Mouse (Mus musculus): ENCODE results near the gene Cox19. TPM values are rescaled to one million over a fixed set of nuclear protein-coding genes. Genes with fewer than 3 reads are reported as not detected.

Cox19 gene
- polyA plus RNA-seq, 1 experiment from 2014 or later, result 113 TPM

DNA sequence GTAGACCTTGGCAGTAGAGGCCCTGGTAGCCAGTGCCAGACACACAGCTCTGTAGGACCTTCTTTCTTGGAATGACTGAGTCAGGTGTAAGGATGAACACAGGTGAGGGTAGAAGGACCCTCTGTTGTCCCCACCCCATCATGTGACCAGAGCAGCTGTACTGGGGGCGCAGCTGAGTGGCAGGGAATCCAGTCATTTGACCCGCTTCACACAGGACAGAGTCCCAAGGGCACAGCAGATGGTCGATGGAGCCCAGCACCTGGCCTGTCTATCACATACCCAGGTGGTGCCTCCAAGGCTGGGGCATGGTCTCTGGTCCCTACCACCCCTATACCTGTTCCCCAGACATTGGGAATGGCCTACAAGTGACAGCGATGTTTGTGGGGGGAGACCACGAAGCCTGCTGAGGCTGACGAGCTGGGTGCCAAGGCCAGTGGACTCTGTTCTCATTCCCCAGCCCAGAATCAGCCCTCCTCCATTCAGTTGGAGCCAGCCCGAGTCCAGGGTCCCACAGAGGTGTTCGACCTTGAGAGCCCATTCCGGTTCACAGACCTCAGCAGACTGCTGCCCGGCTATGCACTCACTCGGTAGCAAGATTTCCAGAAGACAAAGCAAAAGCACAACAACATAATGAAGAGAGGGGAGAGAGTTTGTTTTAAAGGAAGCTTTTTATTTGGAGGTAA lies 17.6 kb upstream of the Cox19 start:
- Histone ChIP-seq H3K4me3 (ENCODE audit: low read depth, low read length) (no peak overlapping the region), H3K9me3 (ENCODE audit: control insufficient read depth, low read length) (no peaks in the 10 kb centered on the region), H3K4me2 (ENCODE audit: low read depth, low read length) (no peak overlapping the region), H3K4me1 (ENCODE audit: control insufficient read depth, insufficient read depth, low read length) (peaks cover 18% of the 10 kb centered on the region), H3K9ac (replicated peaks; ENCODE audit: low read depth, low read length) (no peak overlapping the region), H3K27ac (ENCODE audit: low read depth, low read length) (no peak overlapping the region), H3K36me3 (ENCODE audit: control insufficient read depth, insufficient read depth, low read length) (no peaks in the 10 kb centered on the region), H3K27me3 (ENCODE audit: control insufficient read depth, insufficient read depth, low read length) (no peaks in the 10 kb centered on the region)
- whole genome bisulfite sequencing, result 85% methylated on average over 11 of the region's 11 CpGs
- no peak for ATAC-seq (ENCODE audit: low read depth)

DNA sequence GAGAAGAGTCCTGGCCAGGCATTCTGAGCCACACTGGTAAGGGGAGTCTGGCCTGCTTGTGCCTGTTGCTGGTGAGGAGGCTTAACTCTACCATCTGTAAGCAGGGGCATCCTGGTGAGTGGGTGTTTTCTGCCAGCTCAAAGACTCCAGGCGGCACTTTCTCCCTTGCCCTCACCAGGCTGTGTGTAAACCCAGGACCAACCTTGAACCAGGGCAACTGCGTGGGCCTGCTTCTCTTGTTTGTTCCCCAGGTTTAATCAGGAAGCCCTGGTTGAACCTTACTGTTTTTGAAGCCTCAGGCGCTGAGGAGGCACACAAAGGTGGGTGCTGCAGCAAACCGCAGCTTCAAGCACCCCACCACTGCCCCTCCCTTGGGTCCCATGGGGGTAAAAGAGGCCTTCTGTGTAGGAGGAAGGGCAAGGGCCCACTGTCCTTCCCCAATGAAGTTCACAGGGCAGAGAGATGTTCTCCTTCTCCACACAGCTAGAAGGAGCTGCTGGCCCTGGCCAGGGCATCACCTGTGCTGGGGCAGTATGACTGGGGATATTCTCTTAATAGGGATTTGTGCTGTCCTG lies 16.8 kb upstream of the Cox19 start:
- 97% methylated on average over 4 of the region's 4 CpGs for WGBS
- H3K9ac ChIP-seq (replicated peaks; ENCODE audit: low read depth, low read length), result no peak overlapping the region
- no peaks in the 10 kb centered on the region for H3K9me3 ChIP-seq (ENCODE audit: control insufficient read depth, low read length)
- H3K27me3 ChIP-seq (ENCODE audit: control insufficient read depth, insufficient read depth, low read length), result no peaks in the 10 kb centered on the region
- no peak for ATAC-seq (ENCODE audit: low read depth)
- no peaks in the 10 kb centered on the region for H3K36me3 ChIP-seq (ENCODE audit: control insufficient read depth, insufficient read depth, low read length)
- peaks cover 18% of the 10 kb centered on the region for H3K4me1 ChIP-seq (ENCODE audit: control insufficient read depth, insufficient read depth, low read length)
- no peak overlapping the region for H3K4me3 ChIP-seq (ENCODE audit: low read depth, low read length)
- no peak overlapping the region for H3K27ac ChIP-seq (ENCODE audit: low read depth, low read length)
- no peak overlapping the region for H3K4me2 ChIP-seq (ENCODE audit: low read depth, low read length)

DNA sequence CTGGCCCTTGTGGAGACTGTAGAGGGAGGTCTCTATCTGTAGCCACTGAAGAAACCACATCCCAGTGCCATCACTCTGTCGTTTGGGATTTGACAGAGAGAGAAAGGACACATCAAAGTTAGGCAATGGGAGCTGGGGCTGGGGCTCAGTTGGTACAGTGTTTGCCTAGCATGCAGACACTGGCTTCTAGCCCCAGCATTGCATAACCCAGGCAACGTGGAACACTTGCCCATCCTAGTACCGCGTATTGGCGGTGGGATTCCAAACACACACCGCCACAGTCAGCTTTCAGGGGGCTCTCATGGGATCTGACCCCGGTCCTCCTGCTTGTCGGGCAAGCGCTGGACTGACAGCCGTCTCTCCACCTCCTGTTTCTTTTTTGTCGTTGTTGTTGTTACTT lies 15.3 kb upstream of the Cox19 start:
- 74% methylated on average over 11 of the region's 11 CpGs for WGBS
- H3K9ac ChIP-seq (replicated peaks; ENCODE audit: low read depth, low read length), result no peak overlapping the region
- no peaks in the 10 kb centered on the region for H3K9me3 ChIP-seq (ENCODE audit: control insufficient read depth, low read length)
- no peaks in the 10 kb centered on the region for H3K27me3 ChIP-seq (ENCODE audit: control insufficient read depth, insufficient read depth, low read length)
- H3K27ac ChIP-seq (ENCODE audit: low read depth, low read length), result no peak overlapping the region
- H3K4me2 ChIP-seq (ENCODE audit: low read depth, low read length), result no peak overlapping the region
- no peaks in the 10 kb centered on the region for H3K36me3 ChIP-seq (ENCODE audit: control insufficient read depth, insufficient read depth, low read length)
- peaks cover 9% of the 10 kb centered on the region for H3K4me1 ChIP-seq (ENCODE audit: control insufficient read depth, insufficient read depth, low read length)
- no peak overlapping the region for H3K4me3 ChIP-seq (ENCODE audit: low read depth, low read length)
- ATAC-seq (ENCODE audit: low read depth), result no peak

DNA sequence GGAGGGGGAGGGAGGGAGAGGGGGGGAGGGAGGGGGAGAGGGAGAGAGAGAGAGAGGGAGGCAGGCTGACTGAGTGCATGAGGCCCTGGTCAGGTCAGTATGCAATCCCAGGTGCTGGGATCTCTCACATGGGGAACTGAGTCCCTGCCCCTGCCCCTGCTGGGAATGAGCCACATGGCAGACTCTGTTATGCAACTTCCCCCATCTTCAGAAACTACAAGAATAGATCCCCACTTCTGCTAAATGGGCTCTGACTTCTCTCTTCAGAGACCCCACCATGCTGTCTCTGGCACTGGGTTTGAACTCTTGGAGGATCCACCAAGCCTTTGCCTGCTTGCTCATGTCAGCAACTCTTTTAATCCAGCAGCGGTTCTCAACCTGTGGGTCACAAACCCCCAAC lies 14.6 kb upstream of the Cox19 start:
- H3K36me3 ChIP-seq (ENCODE audit: control insufficient read depth, insufficient read depth, low read length), result no peaks in the 10 kb centered on the region
- H3K4me2 ChIP-seq (ENCODE audit: low read depth, low read length), result no peak overlapping the region
- no peaks in the 10 kb centered on the region for H3K9me3 ChIP-seq (ENCODE audit: control insufficient read depth, low read length)
- no peaks in the 10 kb centered on the region for H3K27me3 ChIP-seq (ENCODE audit: control insufficient read depth, insufficient read depth, low read length)
- no peak overlapping the region for H3K4me3 ChIP-seq (ENCODE audit: low read depth, low read length)
- no peak overlapping the region for H3K9ac ChIP-seq (replicated peaks; ENCODE audit: low read depth, low read length)
- no peak overlapping the region for H3K27ac ChIP-seq (ENCODE audit: low read depth, low read length)
- 0 out of 2 replicates have a peak, but pooled peaks cover 5% of the 10 kb centered on the region for H3K4me1 ChIP-seq (ENCODE audit: control insufficient read depth, insufficient read depth, low read length)
- WGBS, result 85% methylated on average over 1 of the region's 1 CpGs
- ATAC-seq (ENCODE audit: low read depth), result no peak

DNA sequence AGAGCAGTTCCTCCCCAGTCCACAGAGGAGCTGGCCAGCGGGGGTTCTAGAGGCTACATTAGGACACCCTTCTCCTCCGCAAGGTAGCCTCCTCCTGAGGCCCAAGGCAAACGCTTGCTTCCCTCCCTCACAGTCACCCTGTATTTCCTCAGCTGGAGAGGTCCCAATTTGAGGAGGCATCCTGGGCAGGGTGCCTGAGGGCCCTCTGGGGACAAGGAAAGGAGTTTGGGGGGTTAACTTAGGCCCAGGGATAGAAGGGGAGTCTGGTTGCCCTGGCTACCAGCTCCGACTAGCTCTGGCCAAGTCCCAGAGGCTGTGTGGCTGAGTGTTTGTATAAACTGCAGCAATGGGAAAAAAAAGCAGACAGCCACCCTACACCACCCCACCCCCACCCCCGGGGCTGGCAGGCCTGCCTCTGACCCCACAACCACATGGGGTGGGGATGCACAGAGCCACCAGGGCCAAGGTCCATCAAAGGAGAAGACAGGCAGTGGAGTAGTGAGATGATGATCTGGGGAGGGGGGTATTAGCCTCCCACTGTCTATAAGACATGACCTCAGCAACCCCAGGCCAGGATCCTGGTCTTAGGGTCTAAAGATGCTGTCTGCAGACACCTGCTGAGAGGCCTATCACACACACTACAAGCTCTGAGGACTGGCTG lies 13.8 kb upstream of the Cox19 start:
- H3K4me1 ChIP-seq (ENCODE audit: control insufficient read depth, insufficient read depth, low read length), result 0 out of 2 replicates have a peak, but pooled peaks cover 5% of the 10 kb centered on the region
- H3K9me3 ChIP-seq (ENCODE audit: control insufficient read depth, low read length), result no peaks in the 10 kb centered on the region
- 32% methylated on average over 5 of the region's 5 CpGs for WGBS
- H3K9ac ChIP-seq (replicated peaks; ENCODE audit: low read depth, low read length), result no peak overlapping the region
- H3K27ac ChIP-seq (ENCODE audit: low read depth, low read length), result no peak overlapping the region; the same call in 1 of the 2 replicates
- no peaks in the 10 kb centered on the region for H3K36me3 ChIP-seq (ENCODE audit: control insufficient read depth, insufficient read depth, low read length)
- H3K4me2 ChIP-seq (ENCODE audit: low read depth, low read length), result no peak overlapping the region
- peak; percentile 41 for ATAC-seq (ENCODE audit: low read depth)
- no peaks in the 10 kb centered on the region for H3K27me3 ChIP-seq (ENCODE audit: control insufficient read depth, insufficient read depth, low read length)
- no peak overlapping the region for H3K4me3 ChIP-seq (ENCODE audit: low read depth, low read length)

DNA sequence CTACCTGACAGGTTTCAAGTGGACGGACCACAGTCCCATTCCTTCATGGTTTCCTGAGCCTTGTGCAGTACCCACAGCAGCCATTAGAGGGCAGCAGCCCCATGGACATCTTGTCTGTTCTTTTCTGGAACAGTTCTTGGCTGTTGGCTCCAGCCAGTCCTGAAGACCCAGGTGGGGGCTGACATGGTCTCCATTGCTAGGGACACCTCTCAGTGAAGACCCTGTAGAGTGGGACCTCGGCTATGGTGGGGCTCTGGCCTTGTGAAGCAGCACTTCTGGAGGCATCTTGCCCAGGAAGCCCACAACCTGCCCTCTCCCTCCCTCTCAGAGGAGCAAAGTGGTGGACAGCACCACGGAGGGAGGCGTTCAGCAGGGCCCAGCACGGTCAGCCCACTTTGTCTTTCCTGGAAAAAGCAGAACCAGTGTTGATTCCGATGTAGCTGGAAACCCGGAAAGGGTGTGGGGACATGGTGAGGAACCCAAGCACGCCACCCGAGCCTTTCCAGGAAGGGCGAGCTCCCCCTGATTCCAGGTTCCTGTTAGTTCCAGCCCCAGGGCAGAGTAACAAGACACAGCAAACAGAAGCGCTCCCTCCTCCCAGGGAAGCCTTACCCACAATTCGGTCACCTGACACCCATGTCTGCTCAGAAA lies 13.2 kb upstream of the Cox19 start:
- 49% methylated on average over 12 of the region's 12 CpGs for WGBS
- H3K27ac ChIP-seq (ENCODE audit: low read depth, low read length), result no peak overlapping the region; the same call in 1 of the 2 replicates

DNA sequence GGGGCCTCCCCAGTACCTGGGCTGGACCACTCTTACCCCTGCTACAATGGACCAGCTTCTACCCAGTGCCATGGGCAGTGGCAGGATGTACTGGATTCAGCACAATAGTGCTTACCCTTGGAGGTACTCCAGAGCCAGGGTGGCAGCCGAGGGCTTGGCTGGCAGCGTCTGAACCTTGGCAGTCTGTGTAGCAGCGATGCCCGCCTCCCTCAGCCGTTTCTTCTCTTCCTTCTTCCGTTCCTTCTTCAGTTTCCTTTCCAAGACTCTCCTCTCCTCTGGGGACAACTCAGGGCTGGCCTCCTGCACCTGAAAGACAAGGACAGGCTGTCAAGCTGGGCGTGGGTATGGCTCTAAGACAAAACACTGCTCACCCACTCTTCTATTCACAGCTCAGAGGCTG lies 12.6 kb upstream of the Cox19 start:
- 77% methylated on average over 7 of the region's 7 CpGs for WGBS
- no peak for ATAC-seq (ENCODE audit: low read depth)
- Histone ChIP-seq H3K27ac (ENCODE audit: low read depth, low read length) (no peak overlapping the region), H3K9me3 (ENCODE audit: control insufficient read depth, low read length) (no peaks in the 10 kb centered on the region), H3K27me3 (ENCODE audit: control insufficient read depth, insufficient read depth, low read length) (no peaks in the 10 kb centered on the region), H3K4me3 (ENCODE audit: low read depth, low read length) (no peak overlapping the region), H3K9ac (replicated peaks; ENCODE audit: low read depth, low read length) (no peak overlapping the region), H3K4me1 (ENCODE audit: control insufficient read depth, insufficient read depth, low read length) (0 out of 2 replicates have a peak, but pooled peaks cover 5% of the 10 kb centered on the region), H3K36me3 (ENCODE audit: control insufficient read depth, insufficient read depth, low read length) (no peaks in the 10 kb centered on the region), H3K4me2 (ENCODE audit: low read depth, low read length) (no peak overlapping the region)

More for the DNA sequence above, 13.2 kb upstream of the Cox19 start:
- H3K36me3 ChIP-seq (ENCODE audit: control insufficient read depth, insufficient read depth, low read length), result no peaks in the 10 kb centered on the region
- no peaks in the 10 kb centered on the region for H3K9me3 ChIP-seq (ENCODE audit: control insufficient read depth, low read length)
- H3K9ac ChIP-seq (replicated peaks; ENCODE audit: low read depth, low read length), result no peak overlapping the region
- no peak overlapping the region for H3K4me3 ChIP-seq (ENCODE audit: low read depth, low read length)
- H3K27me3 ChIP-seq (ENCODE audit: control insufficient read depth, insufficient read depth, low read length), result no peaks in the 10 kb centered on the region
- peak; percentile 68 for ATAC-seq (ENCODE audit: low read depth)
- H3K4me2 ChIP-seq (ENCODE audit: low read depth, low read length), result no peak overlapping the region
- H3K4me1 ChIP-seq (ENCODE audit: control insufficient read depth, insufficient read depth, low read length), result 0 out of 2 replicates have a peak, but pooled peaks cover 5% of the 10 kb centered on the region

DNA sequence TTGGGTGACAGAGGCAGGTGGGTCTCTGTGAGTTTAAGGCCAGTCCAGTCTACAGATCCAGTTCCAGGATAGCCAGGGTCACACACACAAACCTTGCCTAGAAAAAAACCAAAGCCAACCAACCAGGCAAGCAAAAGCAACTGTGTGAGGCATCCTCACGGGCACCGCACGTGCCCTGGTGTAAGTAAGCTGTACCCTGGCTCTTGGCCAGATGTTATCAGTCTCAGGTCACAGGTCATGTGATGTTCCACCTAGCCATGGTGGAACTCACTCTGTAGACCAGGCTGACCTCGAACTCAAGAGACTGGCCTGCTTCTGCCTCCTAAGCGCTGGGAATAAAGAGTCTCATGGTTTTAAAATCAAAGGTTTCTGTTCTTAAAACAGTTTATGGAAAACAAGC lies 8.0 kb upstream of the Cox19 start:
- ATAC-seq (ENCODE audit: low read depth), result no peak
- WGBS, result 93% methylated on average over 5 of the region's 5 CpGs

DNA sequence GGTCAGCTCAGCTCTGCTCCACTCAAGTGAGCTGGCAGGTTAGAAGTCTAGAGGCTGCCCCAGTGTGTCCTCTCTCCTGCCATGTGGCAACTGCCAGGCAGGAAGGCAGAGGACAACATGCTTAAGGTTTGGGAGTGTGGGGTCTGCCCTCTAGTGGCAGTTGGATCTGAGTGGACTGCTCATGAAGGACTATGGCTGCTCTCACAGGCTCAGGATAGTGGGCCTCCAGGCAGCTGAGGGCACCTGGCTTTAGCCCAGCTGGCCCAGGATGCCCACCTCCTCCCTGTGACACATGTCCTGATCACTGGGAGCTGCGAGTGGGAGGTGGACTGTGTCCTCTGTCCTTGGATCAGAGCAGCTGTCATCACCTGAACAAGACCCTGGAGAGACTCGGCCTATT lies 7.4 kb upstream of the Cox19 start:
- Histone ChIP-seq H3K36me3 (ENCODE audit: control insufficient read depth, insufficient read depth, low read length) (no peaks in the 10 kb centered on the region), H3K4me3 (ENCODE audit: low read depth, low read length) (no peak overlapping the region), H3K27ac (ENCODE audit: low read depth, low read length) (no peak overlapping the region), H3K27me3 (ENCODE audit: control insufficient read depth, insufficient read depth, low read length) (no peaks in the 10 kb centered on the region), H3K4me2 (ENCODE audit: low read depth, low read length) (no peak overlapping the region), H3K9me3 (ENCODE audit: control insufficient read depth, low read length) (no peaks in the 10 kb centered on the region), H3K9ac (replicated peaks; ENCODE audit: low read depth, low read length) (no peak overlapping the region), H3K4me1 (ENCODE audit: control insufficient read depth, insufficient read depth, low read length) (no peaks in the 10 kb centered on the region)
- no peak for ATAC-seq (ENCODE audit: low read depth)
- 77% methylated on average over 2 of the region's 2 CpGs for WGBS

More for the DNA sequence above, 8.0 kb upstream of the Cox19 start:
- Histone ChIP-seq H3K36me3 (ENCODE audit: control insufficient read depth, insufficient read depth, low read length) (no peaks in the 10 kb centered on the region), H3K27ac (ENCODE audit: low read depth, low read length) (no peak overlapping the region), H3K4me1 (ENCODE audit: control insufficient read depth, insufficient read depth, low read length) (0 out of 2 replicates have a peak, but pooled peaks cover under 1% of the 10 kb centered on the region), H3K9me3 (ENCODE audit: control insufficient read depth, low read length) (no peaks in the 10 kb centered on the region), H3K4me3 (ENCODE audit: low read depth, low read length) (no peak overlapping the region), H3K27me3 (ENCODE audit: control insufficient read depth, insufficient read depth, low read length) (no peaks in the 10 kb centered on the region), H3K9ac (replicated peaks; ENCODE audit: low read depth, low read length) (no peak overlapping the region), H3K4me2 (ENCODE audit: low read depth, low read length) (no peak overlapping the region)
